Mouse (Mus musculus) heart, embryonic 15.5 days (tissue): ENCODE data around the gene Hist1h2af. TPM values are rescaled to one million over a fixed set of nuclear protein-coding genes. Genes with fewer than 3 reads are reported as not detected.
A peak's percentile ranks its signal among the peaks of the same experiment; 100 is the strongest.
"Not testable (repeated sequence)": the region's sequence is repeated elsewhere in the genome, so short reads cannot be mapped to it uniquely, and the experiment has no call there.

Experiments used
- ATAC-seq: fragments of 200-750 bp; cut with Nextera tagmentation; replicated peaks from 2 replicates; pipeline ENCODE4 v1.8.0; 2017; ENCODE audit warnings: low read depth, moderate TSS enrichment; ENCODE audit not compliant: insufficient number of reproducible peaks, insufficient read depth, low FRiP score
- H3K27ac ChIP-seq: fragments of 300-500 bp; sonication (generic); 2 replicates; pipeline ENCODE4 v1.5.1; 2015; ENCODE audit warnings: mild to moderate bottlenecking, inconsistent platforms
- H3K27me3 ChIP-seq: fragments of 300-500 bp; sonication (generic); 2 replicates; pipeline ENCODE4 v1.6.1; 2015; ENCODE audit warnings: inconsistent platforms
- H3K36me3 ChIP-seq: fragments of 300-500 bp; sonication (generic); 2 replicates; pipeline ENCODE4 v1.6.1; 2015; ENCODE audit warnings: mild to moderate bottlenecking, inconsistent platforms
- H3K4me1 ChIP-seq: fragments of 300-500 bp; sonication (generic); replicated peaks from 2 replicates; pipeline ENCODE4 v1.6.1; 2015; ENCODE audit warnings: inconsistent platforms
- H3K4me2 ChIP-seq: fragments of 300-500 bp; sonication (generic); 2 replicates; pipeline ENCODE4 v1.6.1; 2015; ENCODE audit warnings: inconsistent platforms, mild to moderate bottlenecking, moderate library complexity
- H3K4me3 ChIP-seq: fragments of 300-500 bp; sonication (generic); 2 replicates; pipeline ENCODE4 v1.5.1; 2015; ENCODE audit warnings: mild to moderate bottlenecking, inconsistent platforms
- H3K9ac ChIP-seq: fragments of 300-500 bp; sonication (generic); 2 replicates; pipeline ENCODE4 v1.6.1; 2015; ENCODE audit warnings: mild to moderate bottlenecking, inconsistent platforms
- H3K9me3 ChIP-seq: fragments of 300-500 bp; sonication (generic); replicated peaks from 2 replicates; pipeline ENCODE4 v1.6.1; 2016; ENCODE audit warnings: inconsistent platforms
- WGBS: fragments of 180-500 bp; shearing (Covaris S2); methylation state at CpG from one replicate; pipeline ENCODE4 v1.1.7; 2015; ENCODE audit warnings: mixed read lengths; 5-methylcytosine and 5-hydroxymethylcytosine counted together
- polyA plus RNA-seq: library from polyadenylated mRNA; unstranded; fragments of >200 nt; fragmentation: Nextera tagmentation; extraction: Ambion mirVana; gene quantifications from 2 replicates; pipeline ENCODE4 v1.2.1, GENCODE M21; 2015

Gene Hist1h2af
- polyA plus RNA-seq, 1 experiment from 2014 or later, result 2.6 TPM

- no peak overlapping the region for H3K9ac ChIP-seq
- H3K4me3 ChIP-seq, result no peak overlapping the region
- no peak overlapping the region for H3K27ac ChIP-seq
- H3K27me3 ChIP-seq, result no peaks in the 10 kb centered on the region
- H3K36me3 ChIP-seq, result no peaks in the 10 kb centered on the region
- 73% methylated on average over 3 of the region's 3 CpGs for WGBS
- H3K4me2 ChIP-seq, result peak overlapping the region; percentile 79; the same call in 1 of the 2 replicates
- ATAC-seq, result no peak
- no peaks in the 10 kb centered on the region for H3K9me3 ChIP-seq
- peaks cover 30% of the 10 kb centered on the region for H3K4me1 ChIP-seq
Observed at GRCm38 (mm10) chr13:23537006-23537710, 3.5 kb downstream of the Hist1h2af start.

DNA sequence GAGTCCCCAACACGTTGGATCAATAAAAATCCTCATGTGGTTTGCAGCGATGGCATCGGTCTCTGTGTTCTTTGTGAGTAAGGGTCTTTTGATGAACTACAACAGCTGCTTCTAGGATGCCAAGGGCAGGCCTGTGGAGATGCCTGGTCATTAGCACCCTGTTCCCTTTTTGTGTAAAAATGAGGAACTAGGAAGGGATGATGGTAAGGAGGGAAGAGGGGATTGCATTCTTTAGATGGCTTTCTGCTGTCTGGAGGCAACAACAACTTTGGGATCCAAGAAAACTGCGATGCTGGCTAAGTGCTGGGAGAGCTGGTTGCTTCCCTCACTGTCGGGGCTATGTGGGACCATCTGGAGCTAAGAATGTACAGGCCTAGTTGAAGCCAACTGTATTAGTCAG, 4.5 kb downstream of the Hist1h2af start:
- no peak overlapping the region for H3K4me3 ChIP-seq
- H3K27me3 ChIP-seq, result no peaks in the 10 kb centered on the region
- H3K4me1 ChIP-seq, result peaks cover 26% of the 10 kb centered on the region
- no peak overlapping the region for H3K27ac ChIP-seq
- no peaks in the 10 kb centered on the region for H3K36me3 ChIP-seq
- no peaks in the 10 kb centered on the region for H3K9me3 ChIP-seq
- no peak for ATAC-seq
- no peak overlapping the region for H3K9ac ChIP-seq
- 77% methylated on average over 5 of the region's 5 CpGs for WGBS
- no peak overlapping the region for H3K4me2 ChIP-seq

DNA sequence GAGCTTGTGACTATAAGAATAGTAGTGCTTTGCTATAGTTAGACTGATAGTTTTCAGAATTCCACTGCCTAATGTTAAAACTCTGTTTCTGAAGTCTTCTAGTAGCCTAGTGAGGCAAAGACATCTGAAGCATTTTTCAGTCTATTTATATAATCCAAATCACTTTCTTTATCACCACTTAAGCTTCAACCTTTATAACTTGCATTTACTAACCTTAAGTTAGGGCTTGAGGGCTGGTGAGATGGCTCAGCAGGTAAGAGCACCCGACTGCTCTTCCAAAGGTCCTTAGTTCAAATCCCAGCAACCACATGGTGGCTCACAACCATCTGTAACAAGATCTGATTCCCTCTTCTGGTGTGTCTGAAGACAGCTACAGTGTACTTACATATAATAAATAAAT, 6.1 kb downstream of the Hist1h2af start:
- WGBS, result 47% methylated on average over 1 of the region's 1 CpGs
- not testable (repeated sequence) for ATAC-seq

GRCm38 (mm10) chr13:23541497-23541896, 7.8 kb downstream of the Hist1h2af start:
- WGBS, result 74% methylated on average over 3 of the region's 3 CpGs
- H3K4me3 ChIP-seq, result no peak overlapping the region
- H3K9me3 ChIP-seq, result no peaks in the 10 kb centered on the region
- no peak for ATAC-seq
- peaks cover 11% of the 10 kb centered on the region for H3K4me1 ChIP-seq
- no peak overlapping the region for H3K27ac ChIP-seq
- H3K4me2 ChIP-seq, result no peak overlapping the region
- no peak overlapping the region for H3K9ac ChIP-seq
- no peaks in the 10 kb centered on the region for H3K27me3 ChIP-seq
- H3K36me3 ChIP-seq, result no peaks in the 10 kb centered on the region

More for the DNA sequence above, 6.1 kb downstream of the Hist1h2af start:
- not testable (repeated sequence) for H3K27ac ChIP-seq, H3K4me2 ChIP-seq, H3K9ac ChIP-seq, H3K27me3 ChIP-seq, H3K4me3 ChIP-seq, H3K36me3 ChIP-seq, H3K9me3 ChIP-seq
- H3K4me1 ChIP-seq, result peaks cover 16% of the 10 kb centered on the region

- not testable (repeated sequence) for H3K36me3 ChIP-seq, ATAC-seq, H3K27me3 ChIP-seq, H3K9me3 ChIP-seq, H3K4me1 ChIP-seq
- peak overlapping the region; percentile 87 for H3K27ac ChIP-seq
- 19% methylated on average over 3 of the region's 3 CpGs for WGBS
- H3K4me2 ChIP-seq, result peak overlapping the region; percentile 77
- H3K4me3 ChIP-seq, result peak overlapping the region; percentile 58
- H3K9ac ChIP-seq, result peak overlapping the region; percentile 52
Observed at GRCm38 (mm10) chr13:23542225-23542980, 8.7 kb downstream of the Hist1h2af start.

DNA sequence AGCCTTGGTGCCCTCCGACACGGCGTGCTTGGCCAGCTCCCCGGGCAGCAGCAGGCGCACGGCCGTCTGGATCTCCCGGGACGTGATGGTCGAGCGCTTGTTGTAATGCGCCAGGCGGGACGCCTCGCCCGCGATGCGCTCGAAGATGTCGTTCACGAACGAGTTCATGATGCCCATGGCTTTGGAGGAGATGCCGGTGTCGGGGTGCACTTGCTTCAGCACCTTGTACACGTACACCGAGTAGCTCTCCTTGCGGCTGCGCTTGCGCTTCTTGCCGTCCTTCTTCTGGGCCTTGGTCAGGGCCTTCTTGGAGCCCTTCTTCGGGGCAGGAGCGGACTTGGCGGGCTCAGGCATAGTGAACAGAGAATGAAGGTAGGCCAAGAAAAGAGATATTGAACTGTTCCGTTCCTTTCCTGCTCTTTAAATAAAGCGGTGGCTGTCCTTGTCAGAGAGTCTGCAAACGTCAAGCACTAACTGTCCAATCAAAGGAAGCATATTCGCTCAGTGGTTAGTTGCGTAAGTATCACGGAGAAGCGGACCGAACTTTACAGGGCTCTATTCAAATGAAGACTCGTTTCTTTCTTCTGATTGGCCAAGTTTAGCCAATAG, 9.4 kb downstream of the Hist1h2af start, which contains the start of gene Hist1h2bh:
TSS of gene Hist1h2bh (minus strand) at position 394 of the 609 bp plus-strand sequence.
- not testable (repeated sequence) for H3K4me1 ChIP-seq, H3K9me3 ChIP-seq, H3K27me3 ChIP-seq, H3K36me3 ChIP-seq
- H3K4me2 ChIP-seq, result peak within 1 kb of the TSS; percentile 77
- WGBS, result under 1% methylated on average over 39 of the region's 42 CpGs
- H3K27ac ChIP-seq, result peak within 1 kb of the TSS; percentile 92
- peak within 1 kb of the TSS; percentile 58 for H3K4me3 ChIP-seq
- peak within 1 kb of the TSS; percentile 53 for H3K9ac ChIP-seq
- ATAC-seq, result peak; percentile 91

- Histone ChIP-seq H3K27ac (peak within 1 kb of the TSS; percentile 92), H3K9me3 (no peaks in the 10 kb centered on the region), H3K4me1 (peaks cover 5% of the 10 kb centered on the region; the same call in 1 of the 2 replicates), H3K36me3 (no peaks in the 10 kb centered on the region), H3K4me2 (peak within 1 kb of the TSS; percentile 77), H3K4me3 (peak within 1 kb of the TSS; percentile 58), H3K27me3 (no peaks in the 10 kb centered on the region), H3K9ac (peak within 1 kb of the TSS; percentile 65)
- 1% methylated on average over 27 of the region's 45 CpGs for WGBS
- ATAC-seq, result peak; percentile 88
Observed at GRCm38 (mm10) chr13:23543965-23544786, 10.5 kb downstream of the Hist1h2af start, which contains the start of gene Hist1h3f. Gene Hist1h3f, plus strand, starts transcription at chr13:23544052.

GRCm38 (mm10) chr13:23544787-23545120, 11.0 kb downstream of the Hist1h2af start:
- not testable (repeated sequence) for H3K27me3 ChIP-seq, H3K9me3 ChIP-seq, H3K4me1 ChIP-seq, H3K36me3 ChIP-seq
- Histone ChIP-seq H3K4me2 (peak overlapping the region; percentile 77), H3K27ac (peak overlapping the region; percentile 92), H3K4me3 (peak overlapping the region; percentile 58), H3K9ac (0 out of 2 replicates have a peak overlapping the region, but pooled peaks have one; percentile 33)
- 0% methylated on average over 14 of the region's 14 CpGs for WGBS
- peak; percentile 5; the same call in 1 of the 2 replicates for ATAC-seq

DNA sequence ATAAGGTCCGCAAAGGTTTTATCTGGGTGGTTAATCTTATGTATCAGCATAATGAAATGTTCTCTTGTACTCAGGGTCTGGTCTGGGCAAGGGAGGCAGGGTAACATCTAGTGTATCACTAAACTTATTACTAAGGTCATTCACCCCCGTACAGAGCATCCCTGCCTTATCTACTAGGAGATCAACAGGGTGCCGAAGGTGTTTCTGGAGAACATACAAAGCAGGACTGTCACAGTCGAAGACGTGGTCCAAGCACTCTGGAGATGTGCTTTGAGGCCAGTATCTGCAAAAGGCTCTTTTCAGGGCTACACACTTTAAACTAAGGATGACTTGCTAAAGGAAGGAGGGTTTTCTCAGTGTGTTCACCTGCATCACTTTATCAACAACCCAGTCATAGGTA, 13.0 kb downstream of the Hist1h2af start:
- WGBS, result 61% methylated on average over 5 of the region's 5 CpGs
- Histone ChIP-seq H3K27me3 (no peaks in the 10 kb centered on the region), H3K9me3 (no peaks in the 10 kb centered on the region), H3K4me2 (no peak overlapping the region), H3K4me1 (peaks cover 13% of the 10 kb centered on the region), H3K27ac (no peak overlapping the region), H3K36me3 (no peaks in the 10 kb centered on the region), H3K9ac (no peak overlapping the region), H3K4me3 (no peak overlapping the region)
- no peak for ATAC-seq

DNA sequence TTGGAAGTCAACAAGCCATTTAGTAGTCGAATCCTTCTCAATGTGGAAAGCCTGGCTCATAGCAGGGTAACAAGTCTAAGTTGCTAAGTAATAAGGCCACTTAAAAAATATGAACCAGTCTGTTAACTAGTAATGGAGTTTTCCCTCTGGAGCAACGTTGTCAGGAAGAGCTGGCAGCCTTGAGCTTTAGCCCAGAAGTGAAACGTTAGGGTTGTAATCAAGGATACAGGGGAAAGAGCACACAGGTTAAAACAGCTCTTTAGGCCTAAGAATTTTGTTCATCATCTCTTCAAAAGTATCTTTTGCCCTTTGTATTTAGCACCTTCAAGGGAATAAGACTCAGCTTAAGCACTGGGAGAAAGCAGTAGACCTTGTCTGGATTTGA, 17.0 kb downstream of the Hist1h2af start:
- peak overlapping the region; percentile 75 for H3K4me2 ChIP-seq
- H3K4me3 ChIP-seq, result peak overlapping the region; percentile 53
- ATAC-seq, result no peak
- peak overlapping the region; percentile 57 for H3K9ac ChIP-seq
- H3K36me3 ChIP-seq, result no peaks in the 10 kb centered on the region
- no peaks in the 10 kb centered on the region for H3K27me3 ChIP-seq
- peak overlapping the region; percentile 91 for H3K27ac ChIP-seq
- 6% methylated on average over 3 of the region's 3 CpGs for WGBS
- no peaks in the 10 kb centered on the region for H3K9me3 ChIP-seq
- peaks cover 18% of the 10 kb centered on the region for H3K4me1 ChIP-seq
